Mouse (Mus musculus): ENCODE data around the gene Agxt. TPM values are rescaled to one million over a fixed set of nuclear protein-coding genes. Genes with fewer than 3 reads are reported as not detected.

Gene Agxt
- polyA plus RNA-seq, 2 experiments: 3.0 to 8.4 TPM

DNA sequence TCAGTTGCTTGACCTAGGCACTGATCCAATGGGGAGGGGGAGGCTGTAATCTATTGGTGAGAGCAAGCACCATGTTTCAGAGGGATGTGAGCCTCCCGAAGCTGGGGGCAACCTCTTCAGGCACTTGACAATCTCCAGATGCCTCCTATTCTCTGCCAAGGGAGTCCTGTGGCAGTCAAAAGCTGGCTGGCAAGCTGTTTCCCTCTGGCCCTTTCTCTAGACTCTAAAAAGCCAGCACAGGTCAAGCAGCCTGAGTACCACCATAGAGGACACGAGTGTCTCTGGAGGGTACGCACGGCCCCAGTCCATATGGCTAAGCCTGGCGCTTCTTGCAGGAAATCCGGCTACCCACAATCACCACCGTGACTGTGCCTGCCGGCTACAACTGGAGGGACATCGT, 9.1 kb downstream of the Agxt start:
- Histone ChIP-seq H3K36me3 (replicated peaks; ENCODE audit: control insufficient read depth, insufficient read depth, low read depth) (no peaks in the 10 kb centered on the region), H3K4me3 (ENCODE audit: insufficient read depth in 1 of 2, low read depth in 2 of 2, low read length in 2 of 2) (no peak overlapping the region), H3K9me3 (ENCODE audit: control insufficient read depth, low read length) (no peaks in the 10 kb centered on the region), H3K9ac (replicated peaks) (no peak overlapping the region), H3K27ac (no peak overlapping the region), H3K4me1 (replicated peaks; ENCODE audit: control insufficient read depth in 2 of 2, insufficient read depth in 2 of 2, low read length in 1 of 2) (no peaks in the 10 kb centered on the region), H3K4me2 (ENCODE audit: low read depth) (no peak overlapping the region), H3K27me3 (ENCODE audit: control insufficient read depth, insufficient read depth, low read length) (no peaks in the 10 kb centered on the region)
- TF ChIP-seq EP300 (IDR thresholded peaks at IDR 0.05; ENCODE audit: low read depth) (no peak), CTCF (IDR thresholded peaks at IDR 0.05; ENCODE audit: low read depth) (no peak)
- 57% methylated on average over 9 of the region's 9 CpGs for WGBS (ENCODE audit: insufficient replicate concordance)
- DNase-seq (ENCODE audit: low read depth in 3 of 3, low spot score in 3 of 3) (no peak), ATAC-seq (ENCODE audit: insufficient read depth) (no peak)

DNA sequence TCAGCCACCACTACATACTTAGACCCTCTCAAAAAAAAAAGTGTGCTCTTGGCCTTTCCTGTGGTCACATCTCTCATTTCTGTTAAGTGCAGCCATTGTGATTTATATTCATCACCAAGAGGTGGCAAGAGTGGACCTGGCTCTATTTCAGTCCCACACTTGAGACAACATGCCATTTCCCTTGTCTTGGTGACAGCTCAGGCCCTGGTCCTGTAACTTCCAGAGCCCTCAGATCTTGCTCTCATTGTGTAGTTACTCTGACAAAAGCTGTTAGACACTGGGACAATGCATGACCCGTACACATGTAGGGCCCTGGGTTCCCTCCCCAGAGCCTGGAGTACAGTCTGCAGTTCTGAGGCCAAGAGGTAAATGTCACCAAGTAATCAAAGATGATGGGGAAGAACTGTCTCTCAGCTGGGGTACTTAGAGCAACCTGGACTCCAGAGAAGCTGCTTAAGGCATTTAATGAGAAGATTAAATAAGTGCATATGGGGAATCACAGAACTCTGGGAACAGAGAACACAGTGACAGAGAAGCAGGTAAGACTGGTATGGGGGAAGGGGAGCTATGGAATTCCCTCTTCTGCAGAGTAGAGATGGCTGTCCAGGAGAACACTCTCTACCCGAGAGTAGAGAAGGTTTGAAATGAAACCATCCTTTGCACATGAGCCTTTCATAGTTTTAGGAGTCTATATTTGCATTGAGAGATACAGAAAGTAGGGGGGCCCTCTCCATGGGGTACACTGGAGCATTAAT, 16.0 kb downstream of the Agxt start:
- WGBS (ENCODE audit: insufficient replicate concordance): 37% methylated on average over 2 of the region's 2 CpGs

GRCm38 (mm10) chr1:93157566-93157965, 22.5 kb downstream of the Agxt start:
- no peak for ATAC-seq (ENCODE audit: insufficient read depth)
- no peaks in the 10 kb centered on the region for H3K36me3 ChIP-seq (replicated peaks; ENCODE audit: control insufficient read depth, insufficient read depth, low read depth)
- WGBS (ENCODE audit: insufficient replicate concordance): 55% methylated on average over 4 of the region's 4 CpGs

More for the DNA sequence above, 16.0 kb downstream of the Agxt start:
- H3K27me3 ChIP-seq (ENCODE audit: control insufficient read depth, insufficient read depth, low read length): no peaks in the 10 kb centered on the region
- DNase-seq (ENCODE audit: low read depth in 3 of 3, low spot score in 3 of 3) (no peak), ATAC-seq (ENCODE audit: insufficient read depth) (no peak)
- TF ChIP-seq EP300 (IDR thresholded peaks at IDR 0.05; ENCODE audit: low read depth) (no peak), CTCF (IDR thresholded peaks at IDR 0.05; ENCODE audit: low read depth) (no peak)
- H3K4me2 ChIP-seq (ENCODE audit: low read depth): no peak overlapping the region
- no peaks in the 10 kb centered on the region for H3K4me1 ChIP-seq (replicated peaks; ENCODE audit: control insufficient read depth in 2 of 2, insufficient read depth in 2 of 2, low read length in 1 of 2)
- H3K9me3 ChIP-seq (ENCODE audit: control insufficient read depth, low read length): no peaks in the 10 kb centered on the region
- no peak overlapping the region for H3K9ac ChIP-seq (replicated peaks)
- H3K4me3 ChIP-seq (ENCODE audit: insufficient read depth in 1 of 2, low read depth in 2 of 2, low read length in 2 of 2): no peak overlapping the region
- no peak overlapping the region for H3K27ac ChIP-seq
- H3K36me3 ChIP-seq (replicated peaks; ENCODE audit: control insufficient read depth, insufficient read depth, low read depth): no peaks in the 10 kb centered on the region

DNA sequence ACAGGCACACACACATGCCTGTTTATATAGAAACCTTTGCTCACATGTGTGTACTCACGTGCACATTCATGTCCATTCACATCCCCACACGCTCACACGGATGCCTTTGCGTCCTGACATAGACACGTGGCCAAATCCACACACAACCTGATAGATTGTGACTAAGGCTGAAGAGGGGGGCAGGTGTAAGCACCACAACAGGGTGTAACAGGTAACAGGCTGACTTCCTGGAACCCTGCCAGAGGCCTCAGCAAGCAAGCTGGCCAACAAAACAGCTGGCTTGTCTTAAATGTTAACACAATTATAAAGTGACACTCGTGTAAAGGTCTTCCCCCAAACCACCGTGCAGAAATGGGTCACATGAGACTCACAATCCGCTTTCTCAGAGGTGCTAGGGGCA, 23.9 kb downstream of the Agxt start:
- 64% methylated on average over 8 of the region's 8 CpGs for WGBS (ENCODE audit: insufficient replicate concordance)
- Histone ChIP-seq H3K4me1 (replicated peaks; ENCODE audit: control insufficient read depth in 2 of 2, insufficient read depth in 2 of 2, low read length in 1 of 2) (no peaks in the 10 kb centered on the region), H3K27ac (no peak overlapping the region), H3K9me3 (ENCODE audit: control insufficient read depth, low read length) (no peaks in the 10 kb centered on the region), H3K27me3 (ENCODE audit: control insufficient read depth, insufficient read depth, low read length) (no peaks in the 10 kb centered on the region), H3K9ac (replicated peaks) (no peak overlapping the region), H3K4me2 (ENCODE audit: low read depth) (no peak overlapping the region), H3K36me3 (replicated peaks; ENCODE audit: control insufficient read depth, insufficient read depth, low read depth) (no peaks in the 10 kb centered on the region), H3K4me3 (ENCODE audit: insufficient read depth in 1 of 2, low read depth in 2 of 2, low read length in 2 of 2) (no peak overlapping the region)
- DNase-seq (ENCODE audit: low read depth in 3 of 3, low spot score in 3 of 3): no peak
- no peak for ATAC-seq (ENCODE audit: insufficient read depth)
- TF ChIP-seq CTCF (IDR thresholded peaks at IDR 0.05; ENCODE audit: low read depth): no peak
- no peak for TF ChIP-seq EP300 (IDR thresholded peaks at IDR 0.05; ENCODE audit: low read depth)

More at GRCm38 (mm10) chr1:93157566-93157965, 22.5 kb downstream of the Agxt start:
- no peak overlapping the region for H3K27ac ChIP-seq
- no peaks in the 10 kb centered on the region for H3K9me3 ChIP-seq (ENCODE audit: control insufficient read depth, low read length)
- H3K4me1 ChIP-seq (replicated peaks; ENCODE audit: control insufficient read depth in 2 of 2, insufficient read depth in 2 of 2, low read length in 1 of 2): no peaks in the 10 kb centered on the region
- H3K9ac ChIP-seq (replicated peaks): no peak overlapping the region
- H3K4me2 ChIP-seq (ENCODE audit: low read depth): no peak overlapping the region
- DNase-seq (ENCODE audit: low read depth in 3 of 3, low spot score in 3 of 3): no peak
- no peaks in the 10 kb centered on the region for H3K27me3 ChIP-seq (ENCODE audit: control insufficient read depth, insufficient read depth, low read length)
- H3K4me3 ChIP-seq (ENCODE audit: insufficient read depth in 1 of 2, low read depth in 2 of 2, low read length in 2 of 2): no peak overlapping the region
- TF ChIP-seq CTCF (IDR thresholded peaks at IDR 0.05; ENCODE audit: low read depth): no peak
- TF ChIP-seq EP300 (IDR thresholded peaks at IDR 0.05; ENCODE audit: low read depth): no peak

GRCm38 (mm10) chr1:93159566-93160500, 24.8 kb downstream of the Agxt start:
- Histone ChIP-seq H3K36me3 (replicated peaks; ENCODE audit: control insufficient read depth, insufficient read depth, low read depth) (no peaks in the 10 kb centered on the region), H3K4me1 (replicated peaks; ENCODE audit: control insufficient read depth in 2 of 2, insufficient read depth in 2 of 2, low read length in 1 of 2) (no peaks in the 10 kb centered on the region), H3K27me3 (ENCODE audit: control insufficient read depth, insufficient read depth, low read length) (no peaks in the 10 kb centered on the region), H3K27ac (no peak overlapping the region), H3K9me3 (ENCODE audit: control insufficient read depth, low read length) (no peaks in the 10 kb centered on the region), H3K9ac (replicated peaks) (no peak overlapping the region), H3K4me2 (ENCODE audit: low read depth) (no peak overlapping the region), H3K4me3 (ENCODE audit: insufficient read depth in 1 of 2, low read depth in 2 of 2, low read length in 2 of 2) (no peak overlapping the region)
- DNase-seq (ENCODE audit: low read depth in 3 of 3, low spot score in 3 of 3) (no peak), ATAC-seq (ENCODE audit: insufficient read depth) (no peak)
- WGBS (ENCODE audit: insufficient replicate concordance): 67% methylated on average over 21 of the region's 21 CpGs
- TF ChIP-seq CTCF (IDR thresholded peaks at IDR 0.05; ENCODE audit: low read depth) (no peak), EP300 (IDR thresholded peaks at IDR 0.05; ENCODE audit: low read depth) (no peak)
